Mouse (Mus musculus) T-helper 1 cell (primary cell): ENCODE data around the gene Cryba2.

Experiments used
- in situ Hi-C: fragments of 300-600 bp; cut with MboI, MseI; formaldehyde crosslinking; loops from one replicate; pipeline ENCODE4 v1.15.1; 2025; ENCODE audit warnings: high pct_unique_total_duplicates

The Cryba2 gene

GRCm38 (mm10) chr1:74884196-74885141, 8.5 kb downstream of the Cryba2 start:
- in situ Hi-C loops, result no loop called here

- in situ Hi-C loops, result no loop called here
Observed at GRCm38 (mm10) chr1:74883441-74883840, 9.5 kb downstream of the Cryba2 start.

- in situ Hi-C loops, result no loop called here
Observed at GRCm38 (mm10) chr1:74882828-74883227, 10.1 kb downstream of the Cryba2 start.

- in situ Hi-C loops, result no loop called here
Observed at GRCm38 (mm10) chr1:74882055-74882734, 10.7 kb downstream of the Cryba2 start.

DNA sequence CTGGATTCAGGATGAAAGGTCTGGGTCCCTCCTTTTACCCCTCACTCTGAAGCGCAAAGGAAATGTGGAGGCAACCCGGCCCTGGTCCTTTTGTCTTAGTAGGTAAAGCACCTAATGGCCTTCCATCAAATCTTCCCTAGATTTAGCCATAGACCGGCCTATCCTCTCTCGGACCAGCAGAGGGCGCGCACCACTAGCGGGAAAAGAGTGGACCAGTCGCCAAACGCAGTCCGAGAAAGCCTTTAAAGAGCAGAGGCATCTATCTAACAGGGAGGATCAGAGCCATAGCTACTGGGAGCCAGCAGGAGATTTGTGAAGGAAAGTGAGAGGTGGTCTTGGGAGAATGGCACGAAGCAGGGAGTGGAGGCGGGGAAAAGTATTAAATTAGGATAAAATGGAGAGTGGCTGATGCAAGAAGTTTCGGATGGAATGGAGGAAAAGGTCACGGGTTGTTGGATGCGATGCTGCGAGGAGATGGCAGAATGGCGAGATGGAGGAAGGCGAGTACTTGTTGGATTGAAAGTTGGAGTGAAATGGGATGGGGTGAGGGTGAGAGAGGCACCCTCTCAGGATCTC, 12.1 kb downstream of the Cryba2 start:
- in situ Hi-C loops, result no loop called here

DNA sequence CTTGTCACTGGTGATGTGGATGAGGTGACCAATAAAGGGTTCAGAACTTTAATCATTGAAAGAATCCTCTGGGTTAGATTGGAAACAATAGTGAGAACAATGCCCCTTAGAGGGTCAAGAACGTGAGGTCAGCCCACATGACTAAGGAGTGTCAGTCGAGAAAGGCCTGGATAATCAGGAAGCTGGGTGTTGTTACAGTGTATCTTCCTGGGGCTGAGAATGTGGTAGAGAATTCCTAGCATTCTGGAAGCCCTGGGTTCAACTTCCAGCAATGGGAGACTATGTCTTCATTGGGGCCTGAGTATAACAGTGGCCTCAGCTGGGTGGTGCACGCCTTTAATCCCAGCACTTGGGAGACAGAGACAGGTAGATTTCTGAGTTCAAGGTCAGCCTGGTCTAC, 15.7 kb downstream of the Cryba2 start:
- in situ Hi-C loops, result no loop called here

DNA sequence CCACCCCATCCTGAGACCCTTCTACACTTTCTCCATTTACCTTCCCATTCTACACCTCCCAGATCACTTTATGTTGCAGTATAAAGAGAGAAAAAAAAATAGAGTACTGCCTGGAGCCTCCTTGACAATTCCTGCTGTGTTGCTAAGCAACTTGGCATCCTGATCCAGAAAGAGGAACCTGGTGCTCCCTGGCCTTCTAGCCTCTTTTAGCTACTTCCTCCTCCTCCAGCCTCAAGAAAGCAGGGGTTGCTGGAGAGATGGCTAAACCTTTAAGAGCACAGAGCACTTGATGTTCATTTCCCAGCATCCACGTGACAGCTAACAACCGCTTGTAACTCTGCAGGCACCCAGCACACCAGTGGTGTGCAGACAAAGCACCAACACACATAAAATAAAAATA, 20.7 kb downstream of the Cryba2 start:
- in situ Hi-C loops, result no loop called here

- in situ Hi-C loops, result no loop called here
Observed at GRCm38 (mm10) chr1:74861783-74862182, 31.2 kb downstream of the Cryba2 start.

GRCm38 (mm10) chr1:74859223-74859984, 33.5 kb downstream of the Cryba2 start:
- in situ Hi-C loops, result no loop called here

DNA sequence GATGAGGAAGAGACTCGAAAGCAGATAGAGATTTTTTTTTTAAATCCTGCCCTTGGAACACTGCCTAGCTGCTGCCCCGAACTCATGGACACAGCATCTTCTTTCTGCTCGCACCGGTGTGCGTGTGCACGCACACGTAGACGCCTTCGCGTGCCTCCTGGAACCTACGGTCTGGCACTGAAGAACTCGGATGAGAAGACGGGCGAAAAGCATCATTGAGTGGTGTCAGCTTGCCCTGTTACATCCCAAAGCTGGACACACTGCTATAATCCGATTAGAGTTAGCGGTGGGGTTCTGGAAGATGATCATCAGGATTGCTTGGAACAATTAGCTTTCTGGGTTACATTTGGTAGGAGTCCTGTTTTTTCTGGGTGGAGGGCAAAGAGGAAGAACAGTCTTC, 34.1 kb downstream of the Cryba2 start:
- in situ Hi-C loops, result no loop called here

- in situ Hi-C loops, result no loop called here
Observed at GRCm38 (mm10) chr1:74858171-74858719, 34.7 kb downstream of the Cryba2 start.

GRCm38 (mm10) chr1:74857677-74858076, 35.3 kb downstream of the Cryba2 start:
- in situ Hi-C loops, result no loop called here

GRCm38 (mm10) chr1:74857201-74857600, 35.7 kb downstream of the Cryba2 start:
- in situ Hi-C loops, result no loop called here

DNA sequence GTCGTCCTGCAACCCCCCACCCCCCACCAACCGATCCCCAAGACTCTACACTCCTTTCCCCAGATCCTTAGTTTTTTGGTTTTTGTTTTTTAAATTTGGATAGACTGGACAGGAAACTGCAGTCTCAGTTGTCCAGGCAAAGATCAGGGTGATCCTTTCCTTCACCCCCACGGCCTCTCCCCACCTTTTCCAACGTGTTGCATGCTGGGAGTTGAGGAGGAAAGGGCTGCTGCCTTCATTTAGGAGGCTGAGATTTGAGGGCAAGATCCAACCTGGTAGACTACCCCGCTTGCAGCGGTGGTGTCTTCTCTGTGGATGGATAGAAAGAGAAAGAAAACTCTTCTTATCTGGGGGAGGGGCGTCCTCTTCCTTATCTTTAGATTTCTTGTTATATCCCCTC, 36.2 kb downstream of the Cryba2 start:
- in situ Hi-C loops, result no loop called here

DNA sequence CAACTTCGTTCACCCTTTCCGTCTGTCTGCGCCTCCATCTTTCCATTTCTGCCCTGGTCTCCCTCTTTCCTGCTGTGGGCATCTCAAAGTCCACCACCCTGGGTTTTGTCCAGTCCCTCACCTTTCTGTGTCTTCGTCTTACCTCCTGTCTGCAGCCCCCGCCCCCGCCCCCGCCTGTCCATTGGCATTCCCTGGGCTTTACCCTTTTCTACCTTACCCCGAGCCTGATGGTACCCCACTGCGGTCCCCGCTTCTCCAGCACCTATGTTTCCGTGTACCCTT, 36.6 kb downstream of the Cryba2 start:
- in situ Hi-C loops, result no loop called here

DNA sequence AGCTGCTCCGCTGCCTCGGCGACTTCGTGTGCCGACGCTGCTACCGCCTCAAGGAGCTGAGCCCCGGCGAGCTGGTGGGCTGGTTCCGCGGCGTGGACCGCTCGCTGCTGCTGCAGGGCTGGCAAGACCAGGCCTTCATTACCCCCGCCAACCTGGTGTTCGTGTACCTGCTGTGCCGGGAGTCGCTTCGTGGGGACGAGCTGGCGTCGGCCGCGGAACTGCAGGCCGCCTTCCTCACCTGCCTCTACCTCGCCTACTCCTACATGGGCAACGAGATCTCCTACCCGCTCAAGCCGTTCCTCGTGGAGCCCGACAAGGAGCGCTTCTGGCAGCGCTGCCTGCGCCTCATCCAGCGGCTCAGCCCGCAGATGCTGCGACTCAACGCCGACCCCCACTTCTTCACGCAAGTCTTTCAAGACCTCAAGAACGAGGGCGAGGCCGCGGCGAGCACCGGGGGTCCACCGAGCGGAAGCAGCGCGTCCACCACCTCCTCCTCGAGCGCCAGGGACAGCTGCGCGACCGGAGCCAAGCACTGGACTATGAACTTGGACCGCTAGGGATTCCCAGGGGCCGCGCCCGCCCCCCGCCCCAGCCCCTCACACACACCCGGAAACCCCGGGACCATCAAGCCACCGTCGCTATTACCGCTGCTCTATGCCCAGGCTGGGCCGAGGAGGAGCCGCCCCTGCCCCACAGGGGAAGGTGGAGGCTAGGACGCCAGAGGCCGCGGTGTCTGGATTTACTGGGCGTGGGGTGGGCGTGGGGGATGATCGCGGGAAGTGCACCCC, 37.1 kb downstream of the Cryba2 start:
- in situ Hi-C loops, result no loop called here

- in situ Hi-C loops, result no loop called here
Observed at GRCm38 (mm10) chr1:74855156-74855555, 37.8 kb downstream of the Cryba2 start.

- in situ Hi-C loops, result no loop called here
Observed at GRCm38 (mm10) chr1:74854306-74855056, 38.5 kb downstream of the Cryba2 start, which contains the start of gene Cdk5r2. Cdk5r2 (plus strand) TSS chr1:74854934.

- in situ Hi-C loops, result no loop called here
Observed at GRCm38 (mm10) chr1:74851001-74851775, 41.8 kb downstream of the Cryba2 start.
